Mouse (Mus musculus) right cerebral cortex, postnatal 14 days (tissue): ENCODE results near the gene Cyp2d9.
"Not testable (repeated sequence)": the region's sequence is repeated elsewhere in the genome, so short reads cannot be mapped to it uniquely, and the experiment has no call there.

Source experiments
- DNase-seq: peaks from one replicate; pipeline ENCODE4 v3.0.0; 2022

The Cyp2d9 gene

GRCm38 (mm10) chr15:82452133-82452532, 18.9 kb downstream of the Cyp2d9 start:
- not testable (repeated sequence) for DNase-seq

DNA sequence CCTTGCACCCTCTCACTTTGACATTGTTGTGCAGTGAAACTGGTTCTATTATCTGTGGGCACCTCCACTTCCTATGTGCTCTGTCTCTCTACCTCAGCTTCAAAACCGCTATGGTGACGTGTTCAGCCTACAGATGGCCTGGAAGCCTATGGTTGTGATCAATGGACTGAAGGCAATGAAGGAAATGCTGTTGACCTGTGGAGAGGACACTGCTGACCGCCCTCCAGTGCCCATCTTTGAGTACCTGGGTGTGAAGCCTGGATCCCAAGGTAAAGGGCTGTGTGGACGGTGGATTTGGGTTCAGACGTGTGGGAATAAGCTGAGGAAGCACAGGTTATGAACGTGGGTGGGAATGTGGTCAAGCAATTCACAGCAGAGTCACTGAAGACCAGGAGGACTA, 20.3 kb downstream of the Cyp2d9 start:
- not testable (repeated sequence) for DNase-seq

DNA sequence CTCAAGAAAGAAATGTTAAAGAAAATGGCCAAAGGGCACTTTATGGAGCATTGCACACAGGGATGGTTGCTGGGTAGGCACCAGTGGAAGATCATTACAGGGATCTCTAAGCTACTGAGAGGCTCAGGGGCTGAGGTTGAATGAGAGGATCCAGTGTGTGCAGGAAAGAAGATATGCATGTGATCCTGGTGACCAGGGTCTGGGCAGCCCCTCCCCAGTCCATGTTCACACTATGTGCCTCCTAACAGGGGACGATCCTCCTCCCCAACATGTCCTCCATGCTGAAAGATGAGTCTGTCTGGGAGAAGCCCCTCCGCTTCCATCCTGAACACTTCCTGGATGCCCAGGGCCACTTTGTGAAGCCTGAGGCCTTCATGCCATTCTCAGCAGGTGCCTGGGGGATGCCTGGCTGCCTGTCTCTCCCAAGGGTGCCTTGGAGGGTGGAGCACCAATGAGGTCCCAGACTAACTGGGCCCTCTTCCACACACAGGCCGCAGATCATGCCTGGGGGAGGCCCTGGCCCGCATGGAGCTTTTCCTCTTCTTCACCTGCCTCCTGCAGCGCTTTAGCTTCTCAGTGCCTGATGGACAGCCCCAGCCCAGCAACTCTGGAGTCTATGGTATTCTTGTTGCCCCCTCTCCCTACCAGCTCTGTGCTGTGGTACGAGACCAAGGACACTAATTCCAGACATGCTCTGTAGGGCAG, 23.0 kb downstream of the Cyp2d9 start:
- not testable (repeated sequence) for DNase-seq

DNA sequence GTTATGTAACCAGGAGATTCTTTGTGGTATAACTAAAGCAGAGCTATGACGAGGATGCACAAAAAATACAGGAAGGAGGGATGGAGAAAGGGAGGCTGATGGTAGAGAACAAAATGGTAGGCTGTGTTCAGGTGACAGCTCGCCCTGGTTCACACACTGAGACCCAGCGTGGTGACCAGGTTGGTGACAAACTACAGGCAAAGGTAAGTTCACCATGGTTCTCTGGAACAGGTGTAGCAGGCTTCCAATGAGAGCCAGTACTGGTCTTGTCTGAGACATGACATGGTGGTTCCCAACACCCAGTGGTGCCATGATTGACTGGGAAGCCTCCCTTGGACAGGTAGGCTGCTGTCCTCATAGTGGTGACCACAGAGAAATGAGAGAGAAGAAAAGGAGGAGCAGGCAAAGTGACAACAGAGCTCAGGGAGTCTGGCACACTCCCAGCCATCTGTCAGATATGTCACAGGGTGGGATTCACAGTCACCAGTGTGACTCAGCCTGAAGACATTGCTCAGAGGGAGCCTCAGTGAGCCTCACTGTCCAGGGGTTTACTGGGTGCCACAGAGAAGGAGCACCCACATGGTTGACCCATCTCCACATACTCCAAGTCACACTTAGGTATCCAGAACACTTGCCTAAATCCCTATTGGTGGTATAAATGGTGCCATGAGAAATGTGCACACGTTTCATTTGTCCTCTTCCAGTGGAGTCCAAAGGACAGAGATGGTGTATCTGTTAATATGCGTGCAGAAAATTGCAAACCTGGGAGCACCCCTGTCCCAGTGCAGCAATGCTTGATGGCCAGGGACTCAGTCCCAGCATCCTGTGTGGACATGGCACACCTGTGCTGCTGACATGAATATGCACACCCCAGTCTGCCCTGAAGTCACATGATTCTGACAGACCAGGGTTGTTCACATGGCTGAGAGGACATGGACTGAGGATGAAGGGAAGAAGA, 24.1 kb downstream of the Cyp2d9 start:
- no peak for DNase-seq

GRCm38 (mm10) chr15:82459266-82459665, 26.0 kb downstream of the Cyp2d9 start:
- not testable (repeated sequence) for DNase-seq

DNA sequence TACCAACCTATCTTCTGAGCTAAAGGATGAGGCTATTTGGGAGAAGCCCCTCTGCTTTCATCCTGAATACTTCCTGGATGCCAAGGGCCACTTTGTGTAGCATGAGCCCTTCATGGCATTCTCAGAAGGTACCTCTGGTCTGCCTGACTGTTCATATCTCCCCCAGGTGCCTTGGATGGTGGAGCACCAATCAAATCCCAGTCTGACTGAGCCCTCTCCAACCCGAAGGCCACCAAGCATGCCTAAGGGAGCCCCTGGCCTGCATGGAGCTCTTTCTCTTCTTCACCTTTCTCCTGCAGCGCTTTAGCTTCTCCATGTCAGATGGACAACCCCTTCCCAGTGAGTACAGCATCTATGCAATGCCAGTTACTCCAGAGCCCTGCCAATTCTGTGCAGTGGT, 31.5 kb downstream of the Cyp2d9 start:
- DNase-seq, result no peak

GRCm38 (mm10) chr15:82494273-82494672, 61.0 kb downstream of the Cyp2d9 start:
- DNase-seq, result not testable (repeated sequence)
